Mouse (Mus musculus): ENCODE results near the gene Zfand3.

Gene Zfand3

GRCm38 (mm10) chr17:30053871-30054270 is 49.3 kb downstream of the Zfand3 start:
- no peak for DNase-seq

- no peak for DNase-seq
These were observed 51.7 kb downstream of the Zfand3 start for GRCm38 (mm10) chr17:30056226-30056625.

GRCm38 (mm10) chr17:30058594-30058993 is 54.1 kb downstream of the Zfand3 start:
- DNase-seq: peak; percentile 27

- DNase-seq: no peak
These were observed 54.5 kb downstream of the Zfand3 start for GRCm38 (mm10) chr17:30059066-30059465.

- no peak for DNase-seq
These were observed 56.7 kb downstream of the Zfand3 start for GRCm38 (mm10) chr17:30061100-30061837.

GRCm38 (mm10) chr17:30063849-30064248 is 59.3 kb downstream of the Zfand3 start:
- DNase-seq: no peak

GRCm38 (mm10) chr17:30064746-30065145 is 60.2 kb downstream of the Zfand3 start:
- no peak for DNase-seq

- DNase-seq: no peak
These were observed 65.2 kb downstream of the Zfand3 start for GRCm38 (mm10) chr17:30069776-30070175.

GRCm38 (mm10) chr17:30070631-30071030 is 66.1 kb downstream of the Zfand3 start:
- DNase-seq: no peak

GRCm38 (mm10) chr17:30072613-30073012 is 68.1 kb downstream of the Zfand3 start:
- DNase-seq: no peak

GRCm38 (mm10) chr17:30075896-30076295 is 71.4 kb downstream of the Zfand3 start:
- DNase-seq: no peak

GRCm38 (mm10) chr17:30084007-30084406 is 79.5 kb downstream of the Zfand3 start:
- no peak for DNase-seq

GRCm38 (mm10) chr17:30086695-30087094 is 82.2 kb downstream of the Zfand3 start:
- DNase-seq: no peak

GRCm38 (mm10) chr17:30088431-30088830 is 83.9 kb downstream of the Zfand3 start:
- no peak for DNase-seq

- DNase-seq: no peak
These were observed 85.9 kb downstream of the Zfand3 start for GRCm38 (mm10) chr17:30090416-30090815.

GRCm38 (mm10) chr17:30093148-30093749 is 88.7 kb downstream of the Zfand3 start:
- no peak for DNase-seq

GRCm38 (mm10) chr17:30097156-30097555 is 92.6 kb downstream of the Zfand3 start:
- DNase-seq: no peak

- DNase-seq: no peak
These were observed 93.1 kb downstream of the Zfand3 start for GRCm38 (mm10) chr17:30097677-30098076.

- no peak for DNase-seq
These were observed 95.1 kb downstream of the Zfand3 start for GRCm38 (mm10) chr17:30099670-30100069.

- DNase-seq: no peak
These were observed 97.3 kb downstream of the Zfand3 start for GRCm38 (mm10) chr17:30101801-30102200.

- no peak for DNase-seq
These were observed 98.5 kb downstream of the Zfand3 start for GRCm38 (mm10) chr17:30103005-30103404.

GRCm38 (mm10) chr17:30103641-30104165 is 99.2 kb downstream of the Zfand3 start:
- DNase-seq: no peak

GRCm38 (mm10) chr17:30105369-30105768 is 100.8 kb downstream of the Zfand3 start:
- DNase-seq: no peak

- no peak for DNase-seq
These were observed 106.1 kb downstream of the Zfand3 start for GRCm38 (mm10) chr17:30110678-30111077.

All from cerebellum, adult 9-10 months (tissue).